Mouse (Mus musculus): Measurements from ENCODE around the gene Apoc3.

DNA sequence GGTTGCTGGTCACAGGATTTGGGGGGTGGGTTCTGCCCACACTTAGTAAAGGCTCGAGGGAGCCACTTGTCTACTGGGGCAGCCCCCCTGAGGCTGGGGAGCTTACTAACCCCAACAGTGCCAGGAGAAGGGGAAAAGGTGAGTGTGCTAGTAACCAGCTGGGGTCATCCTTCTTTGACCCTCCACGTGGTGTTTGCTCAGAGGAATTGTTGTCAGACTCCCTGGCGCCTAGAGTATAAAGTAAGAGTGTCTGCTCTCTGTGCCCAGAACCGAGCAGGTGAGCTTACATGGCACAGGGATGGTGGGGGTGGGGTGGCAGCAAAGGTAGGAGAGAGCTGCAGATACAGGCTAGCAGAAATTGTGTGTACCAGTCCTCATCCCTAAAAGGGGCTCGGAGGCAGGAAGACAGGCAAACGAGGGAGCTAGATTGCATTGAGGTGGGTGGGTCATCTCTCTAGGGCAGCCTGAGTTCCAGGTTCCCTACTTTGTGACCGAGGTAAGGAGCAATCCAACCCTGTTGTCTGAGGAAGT lies 33.0 kb upstream of the Apoc3 start, which contains the start of gene Apoa5:
- TF ChIP-seq CTCF (IDR thresholded peaks at IDR 0.05; ENCODE audit: insufficient read depth, low read length) (no peak), POLR2A (IDR thresholded peaks at IDR 0.05; ENCODE audit: borderline replicate concordance, extremely low read depth, low read depth, low read length) (no peak)

Data from lung, adult 2 months (tissue).